Mouse (Mus musculus): ENCODE measurements at regions not wholly inside any gene's neighbourhood (a gene's known extent, or its start where the extent isn't known, plus 50 kb on each side); places are given as distances from the start of the nearest gene placed in this dataset.

DNA sequence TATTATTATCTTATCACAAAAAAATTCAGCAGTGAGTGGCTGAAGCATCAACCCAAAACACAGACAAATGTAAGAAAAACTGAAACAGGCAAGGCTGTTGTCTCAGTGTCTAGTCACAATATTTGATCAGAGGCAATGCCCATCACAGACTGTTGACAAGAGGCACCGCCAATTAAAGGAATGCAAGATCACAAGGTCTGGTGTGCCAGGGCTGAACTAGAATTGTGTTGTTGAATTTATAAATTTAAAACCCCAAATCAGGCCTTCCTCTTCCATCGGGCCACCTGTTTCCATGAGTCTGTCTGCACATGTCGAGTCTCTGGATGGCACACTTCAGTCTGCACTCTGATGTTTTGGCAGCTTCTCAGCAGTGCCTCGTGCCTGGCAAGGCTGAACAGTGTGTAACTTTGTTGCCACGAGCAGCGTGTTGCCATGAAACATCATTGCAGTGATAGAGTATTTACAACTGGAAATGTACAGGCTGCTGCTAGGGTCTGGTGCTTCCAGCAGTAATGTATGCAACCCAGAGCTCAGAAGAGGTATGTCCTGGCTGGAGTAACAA, 91.9 kb downstream of the Gm10604 start:
- Histone ChIP-seq H3K36me3 (ENCODE audit: control insufficient read depth, insufficient read depth, low read length) (no peaks in the 10 kb centered on the region), H3K27me3 (ENCODE audit: control insufficient read depth, insufficient read depth, low read length) (no peaks in the 10 kb centered on the region), H3K27ac (ENCODE audit: insufficient read depth, low read depth, low read length) (no peak overlapping the region), H3K4me1 (ENCODE audit: control insufficient read depth, insufficient read depth, insufficient read length, low read length) (no peaks in the 10 kb centered on the region), H3K4me3 (ENCODE audit: low read depth, low read length) (no peak overlapping the region)
- WGBS: 70% methylated on average over 6 of the region's 6 CpGs
- TF ChIP-seq POLR2A (IDR thresholded peaks at IDR 0.05; ENCODE audit: low read depth, low read length): no peak
- no peak for TF ChIP-seq CTCF (IDR thresholded peaks at IDR 0.05; ENCODE audit: extremely low read depth, insufficient read length, insufficient replicate concordance, low read depth, low read length)

DNA sequence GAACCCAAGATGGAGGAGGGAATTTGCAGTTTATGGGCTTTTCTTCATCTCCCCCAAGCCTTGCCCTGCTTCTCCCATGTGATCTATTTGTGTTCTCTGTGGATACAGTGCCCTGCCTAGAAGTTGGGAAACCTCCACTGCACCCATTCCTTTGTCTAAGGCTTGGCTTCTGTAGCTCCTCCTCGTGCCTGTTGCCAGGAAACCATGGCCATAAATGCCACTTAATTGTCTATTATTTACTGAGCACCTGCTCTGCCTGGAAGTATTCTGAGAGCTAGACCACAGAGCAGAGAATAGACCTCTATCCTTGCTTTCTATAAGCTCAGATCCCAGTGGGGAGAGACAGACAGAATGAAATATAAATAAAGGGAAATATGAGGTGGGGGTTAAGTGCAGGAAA, 93.7 kb downstream of the Gm10604 start:
- no peak overlapping the region for H3K27ac ChIP-seq (ENCODE audit: insufficient read depth, low read depth, low read length)
- no peaks in the 10 kb centered on the region for H3K36me3 ChIP-seq (ENCODE audit: control insufficient read depth, insufficient read depth, low read length)
- no peaks in the 10 kb centered on the region for H3K4me1 ChIP-seq (ENCODE audit: control insufficient read depth, insufficient read depth, insufficient read length, low read length)
- H3K27me3 ChIP-seq (ENCODE audit: control insufficient read depth, insufficient read depth, low read length): no peaks in the 10 kb centered on the region
- no peak for TF ChIP-seq CTCF (IDR thresholded peaks at IDR 0.05; ENCODE audit: extremely low read depth, insufficient read length, insufficient replicate concordance, low read depth, low read length)
- TF ChIP-seq POLR2A (IDR thresholded peaks at IDR 0.05; ENCODE audit: low read depth, low read length): no peak
- WGBS: 22% methylated on average over 1 of the region's 1 CpGs
- no peak overlapping the region for H3K4me3 ChIP-seq (ENCODE audit: low read depth, low read length)

DNA sequence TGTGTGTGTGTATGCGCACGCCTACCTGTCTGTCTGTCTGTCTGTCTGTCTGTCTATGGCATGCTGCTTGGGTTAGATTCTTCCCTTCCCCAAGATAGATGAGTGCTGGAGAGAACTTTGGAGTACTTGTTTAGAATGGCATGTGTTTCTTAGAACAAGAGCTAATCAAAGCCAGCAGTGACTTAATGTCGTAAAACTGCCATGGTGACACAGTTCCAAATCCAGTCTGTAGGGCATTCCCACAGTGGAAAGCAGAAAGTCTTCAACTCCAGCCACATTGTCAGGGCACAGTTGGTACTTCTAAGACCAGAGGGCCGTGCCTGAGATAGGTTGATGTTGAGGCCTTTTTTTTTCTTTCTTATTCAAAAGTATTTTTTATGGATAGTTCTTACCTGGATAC, 95.6 kb downstream of the Gm10604 start:
- H3K4me1 ChIP-seq (ENCODE audit: control insufficient read depth, insufficient read depth, insufficient read length, low read length): no peaks in the 10 kb centered on the region
- no peak overlapping the region for H3K4me3 ChIP-seq (ENCODE audit: low read depth, low read length)
- no peak overlapping the region for H3K27ac ChIP-seq (ENCODE audit: insufficient read depth, low read depth, low read length)
- 68% methylated on average over 4 of the region's 4 CpGs for WGBS
- H3K27me3 ChIP-seq (ENCODE audit: control insufficient read depth, insufficient read depth, low read length): no peaks in the 10 kb centered on the region
- no peaks in the 10 kb centered on the region for H3K36me3 ChIP-seq (ENCODE audit: control insufficient read depth, insufficient read depth, low read length)
- TF ChIP-seq CTCF (IDR thresholded peaks at IDR 0.05; ENCODE audit: extremely low read depth, insufficient read length, insufficient replicate concordance, low read depth, low read length): no peak
- no peak for TF ChIP-seq POLR2A (IDR thresholded peaks at IDR 0.05; ENCODE audit: low read depth, low read length)

DNA sequence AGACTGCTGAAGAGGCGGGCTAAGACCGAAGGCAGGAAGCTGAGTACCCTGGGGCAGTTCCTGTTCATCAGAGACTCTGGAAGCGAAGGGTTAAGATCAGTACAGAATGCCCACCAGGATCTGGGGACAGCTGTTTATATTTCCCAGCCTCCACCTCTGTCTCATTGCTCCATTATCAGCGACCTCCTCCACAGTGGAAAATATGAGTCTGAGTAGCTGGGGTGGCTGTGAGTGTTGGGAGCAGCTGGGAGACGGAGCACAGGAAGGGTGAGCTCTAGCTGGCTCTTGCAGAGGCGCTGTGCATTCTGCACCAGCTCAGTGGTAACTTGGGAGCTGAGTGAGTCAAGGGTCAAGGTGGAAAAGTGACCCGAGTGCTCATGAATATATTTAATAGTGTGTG, 96.2 kb downstream of the Gm10604 start:
- 65% methylated on average over 7 of the region's 7 CpGs for WGBS
- no peak overlapping the region for H3K27ac ChIP-seq (ENCODE audit: insufficient read depth, low read depth, low read length)
- no peak overlapping the region for H3K4me3 ChIP-seq (ENCODE audit: low read depth, low read length)
- no peaks in the 10 kb centered on the region for H3K4me1 ChIP-seq (ENCODE audit: control insufficient read depth, insufficient read depth, insufficient read length, low read length)
- H3K36me3 ChIP-seq (ENCODE audit: control insufficient read depth, insufficient read depth, low read length): no peaks in the 10 kb centered on the region
- H3K27me3 ChIP-seq (ENCODE audit: control insufficient read depth, insufficient read depth, low read length): no peaks in the 10 kb centered on the region
- no peak for TF ChIP-seq CTCF (IDR thresholded peaks at IDR 0.05; ENCODE audit: extremely low read depth, insufficient read length, insufficient replicate concordance, low read depth, low read length)
- TF ChIP-seq POLR2A (IDR thresholded peaks at IDR 0.05; ENCODE audit: low read depth, low read length): no peak

DNA sequence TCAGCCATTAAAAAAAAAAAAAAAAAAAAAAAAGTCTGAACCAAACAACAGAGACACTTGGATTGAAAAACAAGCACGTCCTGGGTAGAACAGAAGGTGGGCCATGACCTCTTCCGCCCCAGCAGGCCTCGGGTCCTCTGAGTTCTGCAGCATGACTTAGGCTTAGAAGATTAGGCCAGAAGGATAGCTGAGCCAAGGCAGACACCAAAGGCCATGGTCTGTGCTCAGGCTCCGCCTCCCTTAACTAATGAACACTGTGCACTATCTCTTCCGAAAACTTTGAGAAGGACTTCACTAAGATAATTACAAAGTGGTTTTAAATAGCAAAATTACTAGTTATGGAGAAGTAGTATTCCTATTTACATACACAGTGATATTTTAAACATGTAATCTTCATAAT, 97.8 kb downstream of the Gm10604 start:
- Histone ChIP-seq H3K27me3 (ENCODE audit: control insufficient read depth, insufficient read depth, low read length) (no peaks in the 10 kb centered on the region), H3K27ac (ENCODE audit: insufficient read depth, low read depth, low read length) (no peak overlapping the region), H3K4me1 (ENCODE audit: control insufficient read depth, insufficient read depth, insufficient read length, low read length) (peaks cover 10% of the 10 kb centered on the region; the same call in 1 of the 2 replicates), H3K4me3 (ENCODE audit: low read depth, low read length) (no peak overlapping the region), H3K36me3 (ENCODE audit: control insufficient read depth, insufficient read depth, low read length) (no peaks in the 10 kb centered on the region)
- TF ChIP-seq CTCF (IDR thresholded peaks at IDR 0.05; ENCODE audit: extremely low read depth, insufficient read length, insufficient replicate concordance, low read depth, low read length): no peak
- TF ChIP-seq POLR2A (IDR thresholded peaks at IDR 0.05; ENCODE audit: low read depth, low read length): no peak
- 73% methylated on average over 5 of the region's 5 CpGs for WGBS

DNA sequence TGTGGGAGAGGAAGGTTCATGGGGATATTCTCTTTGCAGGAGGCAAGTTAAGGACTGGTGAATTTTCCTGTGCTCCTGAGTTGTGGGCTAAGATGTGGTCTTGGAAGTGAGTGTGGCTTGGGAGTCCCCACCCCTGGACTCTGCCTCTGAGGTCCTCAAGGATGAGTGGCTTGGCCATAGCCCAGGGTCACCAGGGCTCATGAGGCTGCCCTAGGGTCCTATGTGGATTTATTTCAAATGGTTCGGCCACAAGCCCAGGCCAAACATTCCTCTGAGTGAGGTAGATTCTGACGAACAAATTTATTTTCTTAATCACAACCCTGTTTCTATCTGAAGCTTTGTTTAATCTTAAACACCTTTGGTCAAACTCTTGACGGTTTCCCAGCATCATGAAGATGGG, 98.4 kb downstream of the Gm10604 start:
- TF ChIP-seq CTCF (IDR thresholded peaks at IDR 0.05; ENCODE audit: extremely low read depth, insufficient read length, insufficient replicate concordance, low read depth, low read length) (no peak), POLR2A (IDR thresholded peaks at IDR 0.05; ENCODE audit: low read depth, low read length) (no peak)
- 95% methylated on average over 3 of the region's 3 CpGs for WGBS
- H3K36me3 ChIP-seq (ENCODE audit: control insufficient read depth, insufficient read depth, low read length): no peaks in the 10 kb centered on the region
- H3K27ac ChIP-seq (ENCODE audit: insufficient read depth, low read depth, low read length): no peak overlapping the region
- no peak overlapping the region for H3K4me3 ChIP-seq (ENCODE audit: low read depth, low read length)
- H3K27me3 ChIP-seq (ENCODE audit: control insufficient read depth, insufficient read depth, low read length): no peaks in the 10 kb centered on the region
- H3K4me1 ChIP-seq (ENCODE audit: control insufficient read depth, insufficient read depth, insufficient read length, low read length): peaks cover 11% of the 10 kb centered on the region; the same call in 1 of the 2 replicates

DNA sequence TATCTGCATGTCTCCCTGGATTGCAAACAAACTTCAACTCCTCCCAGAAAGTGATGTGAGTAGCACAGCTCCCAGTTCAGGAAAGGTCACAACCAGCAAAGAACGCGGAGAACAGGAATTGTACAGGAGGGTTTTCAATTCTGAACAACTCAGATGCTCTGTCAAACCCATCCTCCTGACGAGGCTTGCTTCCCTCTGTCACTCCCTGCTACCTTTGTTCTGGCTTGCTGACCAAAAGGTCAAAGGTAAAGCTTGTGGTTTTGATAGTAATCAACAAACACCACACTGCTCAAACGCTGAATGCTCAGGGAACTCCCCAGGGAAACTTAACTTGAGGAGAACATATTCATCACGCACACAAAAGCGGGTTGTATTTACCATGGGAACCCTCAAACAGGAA, 102.4 kb downstream of the Gm10604 start:
- no peaks in the 10 kb centered on the region for H3K27me3 ChIP-seq (ENCODE audit: control insufficient read depth, insufficient read depth, low read length)
- 56% methylated on average over 6 of the region's 6 CpGs for WGBS
- H3K4me3 ChIP-seq (ENCODE audit: low read depth, low read length): no peak overlapping the region
- no peak overlapping the region for H3K27ac ChIP-seq (ENCODE audit: insufficient read depth, low read depth, low read length)
- H3K4me1 ChIP-seq (ENCODE audit: control insufficient read depth, insufficient read depth, insufficient read length, low read length): peaks cover 11% of the 10 kb centered on the region; the same call in 1 of the 2 replicates
- TF ChIP-seq CTCF (IDR thresholded peaks at IDR 0.05; ENCODE audit: extremely low read depth, insufficient read length, insufficient replicate concordance, low read depth, low read length): no peak
- TF ChIP-seq POLR2A (IDR thresholded peaks at IDR 0.05; ENCODE audit: low read depth, low read length): no peak
- H3K36me3 ChIP-seq (ENCODE audit: control insufficient read depth, insufficient read depth, low read length): no peaks in the 10 kb centered on the region
